Mouse (Mus musculus): ENCODE measurements at regions not wholly inside any gene's neighbourhood (a gene's known extent, or its start where the extent isn't known, plus 50 kb on each side); places are given as distances from the start of the nearest gene placed in this dataset.
A peak's percentile ranks its signal among the peaks of the same experiment; 100 is the strongest.
"Not testable (repeated sequence)": the region's sequence is repeated elsewhere in the genome, so short reads cannot be mapped to it uniquely, and the experiment has no call there.

DNA sequence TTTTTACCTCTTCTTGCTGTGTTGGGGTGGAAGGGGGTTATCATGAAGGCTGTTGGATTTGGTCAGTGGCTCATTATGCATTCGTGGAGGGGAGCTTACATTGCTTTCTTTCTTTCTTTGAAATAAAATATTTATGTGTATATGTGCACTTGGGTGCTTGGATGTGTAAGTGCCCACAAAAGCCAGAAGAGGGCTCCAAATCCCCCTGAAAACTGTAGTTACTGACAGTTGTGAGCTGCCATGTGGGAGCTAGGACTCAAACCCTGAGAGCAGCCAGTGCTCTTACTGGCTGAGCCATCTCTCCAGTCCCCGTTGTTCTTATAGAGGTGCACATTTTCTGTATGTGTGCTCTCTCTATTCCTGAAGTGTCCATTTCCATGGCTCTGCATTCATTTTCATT lies 415.6 kb upstream of the Zfp507 start:
- no peak for DNase-seq

DNA sequence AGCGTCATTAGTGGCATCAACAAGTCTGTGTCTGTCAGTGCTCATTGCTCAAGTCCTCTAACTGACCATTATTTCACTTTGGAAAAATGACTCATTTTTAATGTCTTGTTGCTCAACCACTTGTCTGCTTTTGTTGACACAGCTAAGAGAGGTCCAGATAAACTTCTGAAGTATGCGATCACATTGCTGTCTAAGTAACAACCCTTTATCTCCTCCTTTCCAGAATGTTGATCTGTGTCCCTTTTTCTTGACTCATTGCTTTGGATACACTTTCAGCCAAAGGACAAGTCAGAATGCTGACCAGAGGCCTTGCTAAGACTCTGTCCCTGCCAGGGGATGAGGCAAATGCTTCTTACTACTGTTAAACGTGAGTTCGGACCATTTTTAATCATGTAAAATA lies 407.2 kb upstream of the Zfp507 start:
- no peak for DNase-seq

DNA sequence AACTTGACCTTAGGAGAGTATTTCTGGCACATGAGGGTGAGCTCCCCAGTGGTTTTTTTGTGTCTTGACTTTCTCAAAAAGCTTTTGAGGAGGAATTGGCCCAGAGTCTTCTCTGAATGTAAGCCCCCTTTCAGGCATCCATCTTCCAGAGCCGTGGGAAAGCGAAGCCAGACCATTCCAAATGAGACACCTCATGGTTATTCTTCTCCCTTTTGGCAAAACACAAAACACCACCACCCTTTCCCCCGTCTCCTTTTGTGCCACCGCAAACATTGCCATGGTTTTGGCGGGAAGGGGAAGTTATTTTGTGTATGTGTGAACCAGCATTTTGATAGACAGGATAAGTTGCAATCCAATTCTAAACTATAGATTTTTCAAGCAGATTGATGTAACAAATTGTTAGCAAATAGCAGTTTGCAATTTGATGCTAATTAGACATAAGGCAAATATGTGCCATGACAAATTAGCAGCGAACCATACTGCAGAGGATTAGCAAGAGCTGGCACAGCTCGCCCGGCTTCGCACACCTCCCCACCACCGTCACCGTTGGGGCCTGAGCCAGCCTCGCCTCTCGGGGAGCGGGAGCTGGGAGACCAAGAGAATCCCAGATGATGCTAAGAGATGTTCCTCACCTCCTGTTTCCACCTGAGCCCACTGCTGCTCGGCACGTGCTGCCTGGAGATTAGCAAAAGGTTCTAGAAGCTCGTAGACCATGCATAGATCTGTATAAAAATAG lies 404.9 kb upstream of the Zfp507 start:
- DNase-seq: no peak

GRCm38 (mm10) chr7:36198091-36198700 lies 395.4 kb upstream of the Zfp507 start:
- no peak for DNase-seq

DNA sequence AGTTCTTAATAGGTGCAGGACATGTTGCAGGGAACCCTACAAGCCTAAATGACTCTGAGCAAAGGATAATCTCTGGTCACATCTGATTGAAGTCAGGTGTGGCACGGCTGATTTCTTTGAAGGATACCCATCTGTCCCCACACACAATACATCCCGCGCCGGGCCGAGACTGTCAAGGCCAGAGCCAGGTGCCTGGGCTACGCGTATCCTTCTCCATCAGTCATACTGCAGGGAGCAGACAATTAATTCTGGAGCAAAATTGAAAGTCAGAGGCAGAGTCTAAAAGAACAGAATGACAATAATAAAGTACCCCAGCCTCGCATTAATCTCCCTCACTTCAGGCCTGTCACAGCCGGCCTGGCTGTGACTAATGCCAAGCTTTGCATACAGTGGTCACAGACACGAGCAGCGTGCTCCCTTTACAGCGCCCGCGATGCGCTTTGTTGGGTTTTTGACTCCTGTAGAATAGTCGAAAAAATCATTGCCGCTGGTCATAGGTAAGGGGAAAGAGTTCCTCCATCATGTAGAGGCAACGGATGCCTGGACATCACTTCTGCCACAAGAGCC lies 393.4 kb upstream of the Zfp507 start:
- no peak for DNase-seq

- no peak for DNase-seq
These were observed 389.8 kb upstream of the Zfp507 start for GRCm38 (mm10) chr7:36192645-36193044.

GRCm38 (mm10) chr7:36177947-36178346 lies 375.1 kb upstream of the Zfp507 start:
- DNase-seq: no peak

GRCm38 (mm10) chr7:36175296-36175695 lies 372.5 kb upstream of the Zfp507 start:
- no peak for DNase-seq

- not testable (repeated sequence) for DNase-seq
These were observed 369.7 kb upstream of the Zfp507 start for GRCm38 (mm10) chr7:36172511-36172910.

GRCm38 (mm10) chr7:36157270-36157945 lies 354.6 kb upstream of the Zfp507 start:
- no peak for DNase-seq

DNA sequence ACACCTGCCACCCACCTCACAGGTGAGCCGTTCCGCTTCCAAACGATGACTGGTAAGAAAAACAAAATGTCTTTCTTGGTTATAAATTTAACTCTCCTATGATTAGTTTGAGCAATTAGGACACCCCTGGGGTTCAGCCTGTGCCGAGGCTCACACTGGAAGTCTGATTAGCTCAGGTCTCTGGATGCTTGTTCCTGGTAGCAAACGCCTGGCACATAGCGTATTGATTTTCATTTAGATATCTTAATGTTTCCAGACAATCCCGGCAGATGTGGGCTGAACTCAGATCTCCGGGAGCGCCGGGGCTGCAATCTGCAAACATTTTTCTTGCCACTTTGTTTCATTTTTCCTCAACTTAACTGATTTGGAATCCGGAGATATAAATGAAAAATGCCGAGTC lies 353.8 kb upstream of the Zfp507 start:
- DNase-seq: no peak

DNA sequence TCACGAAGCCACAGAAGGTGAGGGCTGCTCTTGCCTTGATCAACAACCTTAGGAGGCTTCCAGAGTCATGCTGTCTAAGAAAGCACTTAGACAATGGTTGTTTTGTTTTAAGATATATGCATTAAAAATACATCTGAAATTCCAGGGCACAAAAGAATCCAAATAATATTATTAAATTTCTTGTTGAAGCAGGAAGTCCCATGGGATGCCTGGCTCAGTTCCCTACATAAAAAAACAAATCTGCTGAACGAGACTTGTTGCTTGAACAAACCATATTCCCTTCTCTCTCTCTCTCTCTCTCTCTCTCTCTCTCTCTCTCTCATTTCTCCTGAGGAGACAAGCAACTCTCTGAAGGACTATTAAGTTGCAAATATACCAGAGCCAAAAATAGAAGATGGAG lies 352.8 kb upstream of the Zfp507 start:
- no peak for DNase-seq

GRCm38 (mm10) chr7:36155159-36155558 lies 352.4 kb upstream of the Zfp507 start:
- DNase-seq: no peak

GRCm38 (mm10) chr7:36150871-36151560 lies 348.2 kb upstream of the Zfp507 start:
- no peak for DNase-seq

DNA sequence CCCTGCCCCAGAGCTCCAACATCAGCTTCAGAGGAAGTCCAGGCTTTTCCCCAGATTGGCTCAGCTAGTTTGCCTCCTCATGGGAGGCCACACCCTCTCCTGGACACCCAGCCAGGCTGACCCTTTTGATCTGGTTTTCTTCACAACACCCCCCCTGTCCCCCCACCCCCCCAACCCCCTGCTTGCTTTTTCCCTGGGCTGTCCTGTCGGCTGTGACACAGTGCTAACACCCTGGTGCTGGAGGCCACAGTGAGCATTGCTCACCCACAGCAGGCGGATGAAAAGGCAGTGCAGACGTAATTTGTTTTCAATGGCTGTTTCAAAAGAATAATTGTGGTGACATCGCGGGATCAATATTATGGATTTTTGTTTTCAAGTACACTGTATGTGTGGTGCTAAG lies 333.8 kb upstream of the Zfp507 start:
- no peak for DNase-seq

GRCm38 (mm10) chr7:36134557-36134956 lies 331.8 kb upstream of the Zfp507 start:
- DNase-seq: no peak

GRCm38 (mm10) chr7:36133658-36134143 lies 330.9 kb upstream of the Zfp507 start:
- peak; percentile 12 for DNase-seq

DNA sequence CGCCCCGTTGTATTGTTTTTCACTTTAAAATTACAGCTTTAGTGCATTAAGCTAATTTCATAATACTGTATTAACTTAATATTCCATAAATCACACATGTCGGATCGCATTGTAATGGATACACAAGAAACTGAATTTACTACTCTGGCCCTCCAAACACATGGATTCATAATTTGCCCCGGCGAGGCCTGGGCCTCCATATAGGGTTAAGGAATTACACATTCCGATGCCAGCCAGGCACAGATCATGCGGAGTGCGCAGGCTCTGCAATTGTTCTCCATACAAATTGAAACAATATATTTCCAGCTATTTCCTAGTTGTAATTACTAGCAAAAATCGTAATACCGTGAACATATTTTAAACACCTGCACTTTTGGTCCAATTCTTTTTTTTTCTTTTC lies 330.2 kb upstream of the Zfp507 start:
- no peak for DNase-seq

GRCm38 (mm10) chr7:36132569-36132968 lies 329.8 kb upstream of the Zfp507 start:
- no peak for DNase-seq

DNA sequence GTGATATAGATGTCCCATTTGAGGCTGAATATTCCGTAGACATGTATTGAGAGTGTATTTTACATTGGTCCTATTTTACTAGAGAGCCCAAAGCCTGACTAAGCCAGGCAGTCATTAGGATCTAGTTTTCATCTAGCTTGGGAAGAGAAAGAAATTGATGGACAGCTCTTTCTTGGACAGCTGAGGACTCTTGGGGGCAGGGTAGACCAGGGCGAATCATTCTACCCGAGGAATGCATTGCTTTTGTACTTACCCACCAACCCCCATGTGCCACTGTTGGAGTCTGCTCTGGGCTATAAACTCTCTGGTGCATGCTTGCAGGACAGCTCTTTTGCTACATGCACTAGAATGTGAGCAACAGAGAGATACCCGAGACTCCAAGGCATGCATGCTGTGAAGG lies 294.3 kb upstream of the Zfp507 start:
- DNase-seq: no peak

GRCm38 (mm10) chr7:36095258-36096130 lies 292.7 kb upstream of the Zfp507 start:
- DNase-seq: peak; percentile 11

GRCm38 (mm10) chr7:36091132-36091531 lies 288.3 kb upstream of the Zfp507 start:
- DNase-seq: no peak
